Comparison of ENCODE assay signal across 7 mouse cellular contexts in the genomic region with DNA sequence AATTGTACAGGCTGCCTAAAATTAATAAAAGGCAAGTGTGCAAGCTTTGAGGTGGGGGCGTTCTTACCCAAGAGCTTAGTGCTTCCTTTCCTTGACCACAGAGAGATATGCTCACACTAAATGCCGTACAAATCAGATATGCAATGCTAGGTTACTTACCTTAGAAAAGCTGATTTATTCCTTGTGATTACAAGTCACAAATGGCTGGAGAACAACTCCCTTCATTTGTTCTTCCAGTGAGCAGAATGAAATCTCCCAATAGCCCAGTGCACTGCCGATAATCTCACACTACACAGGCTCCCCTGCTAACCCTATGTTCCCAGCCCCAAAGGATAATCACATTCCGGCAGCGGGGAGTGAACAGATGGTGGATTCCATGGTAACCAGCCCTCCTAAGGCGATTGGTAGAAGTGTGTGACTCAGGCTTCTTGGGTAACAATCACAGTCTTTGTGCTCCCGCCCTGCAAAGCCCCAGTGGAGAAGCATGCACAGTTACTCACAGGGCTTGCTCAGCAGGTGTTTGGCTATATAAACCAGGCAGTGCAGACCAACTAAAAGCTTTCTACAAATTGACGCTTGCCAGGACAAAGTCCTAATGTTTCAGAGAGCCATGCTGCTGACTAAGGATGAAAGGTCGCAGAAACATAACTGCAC. TPM values are rescaled to one million over a fixed set of nuclear protein-coding genes. Genes with fewer than 3 reads are reported as not detected.
A peak's percentile ranks its signal among the peaks of the same experiment; 100 is the strongest.
DNase-seq lines count a peak whose midpoint lies in the region; ATAC-seq lines count a peak whose summit lies in the region.

No protein-coding gene starts in this region.

- peak overlapping the region; percentile 69 for H3K4me3 ChIP-seq in midbrain, embryonic 16.5 days (ENCODE audit: low read depth, low read length)

- H3K4me1 ChIP-seq in midbrain, embryonic 16.5 days (ENCODE audit: control insufficient read depth, insufficient read depth, low read length) = peaks cover 22% of the 10 kb centered on the region

- intact Hi-C loops in left cerebral cortex, postnatal 4 days (cut with DNase I) = no loop called here

- no peaks in the 10 kb centered on the region for H3K36me3 ChIP-seq in midbrain, embryonic 16.5 days (ENCODE audit: control insufficient read depth, insufficient read depth, low read length)

- 1% methylated on average over 9 of the region's 9 CpGs for WGBS in midbrain, embryonic 16.5 days

- no peaks in the 10 kb centered on the region for H3K27me3 ChIP-seq in midbrain, embryonic 16.5 days (ENCODE audit: control insufficient read depth, insufficient read depth, low read depth, low read length)

- peak; percentile 98 for ATAC-seq in midbrain, embryonic 16.5 days

- no peaks in the 10 kb centered on the region for H3K9me3 ChIP-seq in midbrain, embryonic 16.5 days (replicated peaks; ENCODE audit: control insufficient read depth, low read length, poor library complexity, severe bottlenecking)

- peak overlapping the region; percentile 90 for H3K27ac ChIP-seq in midbrain, embryonic 16.5 days (ENCODE audit: low read length)

- H3K4me2 ChIP-seq in midbrain, embryonic 16.5 days (ENCODE audit: low read length) = peak overlapping the region; percentile 76

- peak; percentile 45 to 63 for DNase-seq in adrenal gland, postnatal 36 days
- peak; percentile 84 for DNase-seq in embryo, embryonic 9.5 days (ENCODE audit: extremely low spot score)
- DNase-seq in heart, adult 8-10 months (ENCODE audit: low spot score) = peak; percentile 44
- DNase-seq in kidney, adult 8-10 months = peak; percentile 71 to 83
- peak; percentile 80 for DNase-seq in left cerebral cortex, postnatal 4 days
- peak; percentile 58 for DNase-seq in testis, postnatal 14 days (ENCODE audit: low spot score)

- peak overlapping the region; percentile 77 for H3K9ac ChIP-seq in midbrain, embryonic 16.5 days (ENCODE audit: low read depth, low read length)

RNA-seq across cellular contexts. Expression of a gene that starts 40.3 kb away (rescaled TPM):
- 10 to 100 TPM in 1 of 2 experiments, 1 to 10 TPM in 1; 9.2 to 16.2 TPM for total RNA-seq in adrenal gland, postnatal 36 days (2021)
- 10 to 100 TPM; 38.1 to 50.1 (median 43.2) TPM for total RNA-seq in heart, adult 8-10 months (2022)
- 10 to 100 TPM; 56.9 to 61.6 TPM for total RNA-seq in left cerebral cortex, postnatal 4 days (2021)
- 17.0 and 22.3 TPM in 2 replicates for polyA plus RNA-seq in midbrain, embryonic 16.5 days (2015; fragmentation: Nextera tagmentation; extraction: Ambion mirVana)

Comparison
In these comparisons a context has a peak if more than half of its experiments do, and no peak if none do; other contexts are left out.
1. Peak in every context shown above with its lines: DNase-seq, ATAC-seq, H3K4me3 ChIP-seq and H3K27ac ChIP-seq.